Mouse (Mus musculus) subcutaneous adipose tissue, adult 2 months (tissue): ENCODE measurements around the gene Gpn3. TPM values are rescaled to one million over a fixed set of nuclear protein-coding genes. Genes with fewer than 3 reads are reported as not detected.

Source experiments
- polyA plus RNA-seq: library from polyadenylated mRNA; depleted of rRNA; stranded (reverse); fragments of >200 nt; gene quantifications from 2 replicates; pipeline ENCODE4 v1.2.3, GENCODE M21; 2012; ENCODE audit warnings: low replicate concordance; rRNA removed

Gene Gpn3
- 29.7 and 33.2 TPM in 2 replicates for polyA plus RNA-seq

DNA sequence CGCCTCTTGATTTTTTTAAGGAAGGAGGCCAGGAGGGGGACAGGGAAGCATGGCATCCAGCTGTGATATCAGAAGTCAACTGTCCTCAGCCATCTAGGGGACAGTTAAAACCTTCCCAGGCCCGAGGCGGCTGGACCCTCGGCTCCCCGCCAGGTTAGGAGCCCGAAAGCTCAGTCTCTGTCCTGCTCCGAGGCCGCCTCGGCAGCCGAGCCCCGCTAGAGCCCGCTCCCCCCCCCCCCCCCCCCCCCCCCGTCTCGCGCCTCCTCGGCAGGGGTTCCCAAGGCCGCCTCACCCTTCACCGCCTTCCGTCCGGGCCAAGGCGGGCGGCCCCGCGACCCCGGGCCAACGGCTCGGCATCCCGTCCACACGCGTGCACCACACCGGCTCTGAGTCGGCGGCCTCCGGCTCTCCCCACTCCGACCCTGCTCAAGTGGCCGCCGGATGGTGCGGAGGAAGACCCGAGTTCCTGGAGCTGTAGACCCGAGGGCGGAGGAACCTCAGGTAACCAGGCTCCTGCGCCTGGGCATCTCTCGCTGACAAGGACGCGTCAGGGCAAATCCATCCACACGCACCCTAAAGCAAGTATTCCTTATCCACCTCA is at the start of gene Gpn3:
Gene Gpn3 (plus strand): TSS at position 286 of the 601 bp plus-strand sequence.

DNA sequence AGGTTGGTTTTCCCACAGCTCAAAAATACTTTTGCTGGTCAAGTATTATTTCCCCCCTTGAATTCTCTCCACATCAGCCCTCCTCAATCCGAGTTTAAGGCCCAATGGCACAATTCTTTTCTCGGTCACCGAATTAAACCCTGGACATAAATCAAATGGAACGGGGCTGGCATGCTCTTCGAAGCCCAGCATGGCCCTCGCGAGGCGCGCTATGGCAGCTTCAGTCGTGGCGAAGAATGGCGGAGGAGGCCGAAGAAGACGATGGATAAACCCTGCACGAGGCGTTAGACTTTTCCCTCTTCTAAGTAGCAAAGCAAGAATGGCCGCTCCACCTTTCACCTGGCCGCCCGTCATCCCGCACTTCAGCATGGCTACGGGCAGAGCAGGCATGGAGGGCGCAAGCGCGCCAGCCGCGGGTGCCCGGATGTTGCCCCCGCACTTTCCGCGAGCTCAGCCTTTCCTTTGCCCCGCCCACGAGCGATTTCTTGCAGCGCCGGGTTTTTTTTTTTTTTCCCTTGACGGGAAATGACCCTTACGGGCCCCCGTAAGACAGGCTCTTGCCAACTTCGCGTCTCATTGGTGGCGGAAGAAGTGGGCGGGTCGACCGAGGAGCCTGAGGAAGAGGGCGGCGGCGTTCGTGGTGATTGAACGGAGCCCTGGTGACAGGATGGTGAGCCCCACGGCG is 17.7 kb upstream of the Gpn3 start, which contains the start of the genes Rad9b and Vps29:
Gene Rad9b (minus strand): TSS at position 427 of the 685 bp plus-strand sequence.
Gene Vps29 (plus strand): TSS at position 563 of the 685 bp plus-strand sequence.

DNA sequence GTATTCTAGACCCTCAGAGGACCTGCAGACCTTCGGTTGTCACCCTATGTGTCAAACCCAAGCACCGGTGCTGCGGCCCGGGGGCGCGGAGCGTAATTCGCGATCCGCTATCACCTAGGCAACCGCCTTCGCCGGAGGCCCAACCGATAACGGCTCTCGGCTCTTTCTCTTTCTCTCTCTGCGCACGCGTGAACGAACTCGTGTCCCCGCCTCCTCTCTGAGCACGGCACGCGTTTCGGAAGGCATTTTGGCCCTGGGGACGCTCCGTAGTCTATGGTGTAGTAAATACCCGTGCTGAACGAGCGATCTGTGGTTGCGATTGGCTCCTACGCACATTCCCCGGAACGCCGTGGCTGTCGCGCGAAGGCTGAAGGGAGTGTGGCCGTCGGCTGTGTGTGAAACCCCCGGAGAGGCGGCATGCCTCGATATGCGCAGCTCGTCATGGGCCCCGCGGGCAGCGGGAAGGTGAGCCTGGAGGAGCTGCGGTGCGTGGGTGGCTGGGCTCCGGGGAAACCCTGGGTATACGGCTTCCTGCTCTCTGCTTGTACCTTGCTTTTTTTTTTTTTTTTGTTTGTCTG is 605 bp downstream of the Gpn3 start, which contains the start of gene Fam216a:
Gene Fam216a (minus strand): TSS at position 173 of the 578 bp plus-strand sequence.

DNA sequence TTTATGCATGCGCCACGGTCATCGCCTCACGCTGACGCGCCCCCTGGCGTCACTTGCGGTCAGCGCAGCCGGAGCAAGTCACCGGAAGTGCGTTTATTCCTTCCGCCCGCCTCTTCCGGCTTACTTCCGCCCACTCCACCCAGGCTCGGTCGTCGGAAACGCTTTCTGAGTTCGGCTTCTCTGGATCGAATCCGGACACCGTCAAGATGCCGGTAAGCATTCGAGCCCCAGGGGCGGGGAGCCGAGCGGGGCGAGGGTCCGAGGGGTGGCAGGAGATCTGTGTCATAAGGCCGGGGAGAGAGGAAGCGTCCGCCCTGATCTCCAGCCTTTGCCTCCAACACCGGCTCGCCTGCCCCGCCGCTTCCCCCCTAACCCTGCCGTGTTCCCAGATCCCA is 20.1 kb downstream of the Gpn3 start, which contains the start of gene Arpc3:
Gene Arpc3 (plus strand): TSS at position 93 of the 395 bp plus-strand sequence.

GRCm38 (mm10) chr5:122421271-122422068 is 49.8 kb downstream of the Gpn3 start, which contains the start of gene Anapc7:
Anapc7 (plus strand) TSS chr5:122421693.

Other genes with a start within 250 kb of the Gpn3 start
- 0.13 TPM in 1 of 2 replicates, not detected in the other for gene Ccdc63, start 231.1 kb upstream of the Gpn3 start, polyA plus RNA-seq
- 66.5 and 125 TPM in 2 replicates for gene Ppp1cc, start 213.6 kb upstream of the Gpn3 start, polyA plus RNA-seq
- 28.6 and 41.8 TPM in 2 replicates for gene Hvcn1, start 165.1 kb upstream of the Gpn3 start, polyA plus RNA-seq
- gene Tctn1, start 107.4 kb upstream of the Gpn3 start, polyA plus RNA-seq: 22.6 and 34.3 TPM in 2 replicates
- 20.2 and 23.0 TPM in 2 replicates for gene Pptc7, start 87.5 kb upstream of the Gpn3 start, polyA plus RNA-seq
- gene Rad9b, start 17.6 kb upstream of the Gpn3 start, polyA plus RNA-seq: 5.0 and 7.0 TPM in 2 replicates
- 90.4 and 104 TPM in 2 replicates for gene Vps29, start 17.5 kb upstream of the Gpn3 start, polyA plus RNA-seq
- 22.4 and 36.7 TPM in 2 replicates for gene Fam216a, start 488 bp downstream of the Gpn3 start, polyA plus RNA-seq
- gene Arpc3, start 20.0 kb downstream of the Gpn3 start, polyA plus RNA-seq: 193 and 211 TPM in 2 replicates
- gene Anapc7, start 49.8 kb downstream of the Gpn3 start, polyA plus RNA-seq: 23.4 and 36.1 TPM in 2 replicates
- gene Atp2a2, start 130.3 kb downstream of the Gpn3 start, polyA plus RNA-seq: 54.7 and 115 TPM in 2 replicates
- 2.4 and 8.1 TPM in 2 replicates for gene Ift81, start 242.6 kb downstream of the Gpn3 start, polyA plus RNA-seq